Mouse (Mus musculus) lung, embryonic 14.5 days (tissue): ENCODE data around the gene Gm45717. TPM values are rescaled to one million over a fixed set of nuclear protein-coding genes. Genes with fewer than 3 reads are reported as not detected.

Experiments
- ATAC-seq: fragments of 200-750 bp; cut with Nextera tagmentation; 2 replicates; pipeline ENCODE4 v1.8.0; 2017; ENCODE audit warnings: mild to moderate bottlenecking, moderate TSS enrichment, moderate library complexity; ENCODE audit not compliant: insufficient read depth
- DNase-seq: peaks from one replicate; pipeline ENCODE4 v3.0.0-alpha.2; 2015
- H3K27ac ChIP-seq: fragments of 300-500 bp; sonication (generic); 2 replicates; pipeline ENCODE4 v1.5.1; 2014; ENCODE audit warnings: low read depth, mild to moderate bottlenecking, moderate library complexity
- H3K27me3 ChIP-seq: fragments of 300-500 bp; sonication (generic); 2 replicates; pipeline ENCODE4 v1.6.1; 2014; ENCODE audit warnings: low read length, control low read depth; ENCODE audit not compliant: insufficient read depth
- H3K36me3 ChIP-seq: fragments of 300-500 bp; sonication (generic); 2 replicates; pipeline ENCODE4 v1.6.1; 2014; ENCODE audit warnings: control low read depth; ENCODE audit not compliant: insufficient read depth
- H3K4me1 ChIP-seq: fragments of 300-500 bp; sonication (generic); 2 replicates; pipeline ENCODE4 v1.6.1; 2014; ENCODE audit warnings: antibody characterized with exemption, control low read depth; ENCODE audit not compliant: insufficient read depth
- H3K4me2 ChIP-seq: fragments of 300-500 bp; sonication (generic); 2 replicates; pipeline ENCODE4 v1.6.1; 2014; ENCODE audit warnings: mild to moderate bottlenecking
- H3K4me3 ChIP-seq: fragments of 300-500 bp; sonication (generic); 2 replicates; pipeline ENCODE4 v1.5.1; 2014; ENCODE audit warnings: low read depth, low read length
- H3K9ac ChIP-seq: fragments of 300-500 bp; sonication (generic); 2 replicates; pipeline ENCODE4 v1.6.1; 2014
- H3K9me3 ChIP-seq: fragments of 300-500 bp; sonication (generic); 2 replicates; pipeline ENCODE4 v1.6.1; 2016; ENCODE audit warnings: low read depth, low read length, control low read depth
- CTCF ChIP-seq: IDR thresholded peaks from 2 replicates; pipeline ENCODE4 v1.5.1; 2016; ENCODE audit warnings: antibody characterized with exemption, low read depth
- WGBS: fragments of 180-500 bp; shearing (Covaris S2); extraction: QIAGEN DNeasy Blood & Tissue Kit; methylation state at CpG from one replicate; pipeline ENCODE4 v1.1.7; 2014; 5-methylcytosine and 5-hydroxymethylcytosine counted together
- polyA plus RNA-seq: library from polyadenylated mRNA; unstranded; fragments of >200 nt; fragmentation: Nextera tagmentation; extraction: Ambion mirVana; gene quantifications from 2 replicates; pipeline ENCODE4 v1.2.1, GENCODE M21; 2014

Gm45717 gene
- polyA plus RNA-seq, 1 experiment from 2014 or later = not detected

GRCm38 (mm10) chr7:140966921-140967320 lies 11.2 kb upstream of the Gm45717 start, which contains the start of gene Ifitm1:
Gene Ifitm1, plus strand, starts transcription at chr7:140967221.
- TF ChIP-seq CTCF = no peak
- Histone ChIP-seq H3K9me3 (no peaks in the 10 kb centered on the region), H3K4me1 (0 out of 2 replicates have a peak, but pooled peaks cover 6% of the 10 kb centered on the region), H3K27ac (peak within 1 kb of the TSS; percentile 59; the same call in 1 of the 2 replicates), H3K9ac (no peak within 1 kb of the TSS), H3K4me3 (no peak within 1 kb of the TSS), H3K4me2 (peak within 1 kb of the TSS; percentile 48), H3K36me3 (no peaks in the 10 kb centered on the region), H3K27me3 (no peaks in the 10 kb centered on the region)
- WGBS = 89% methylated on average over 4 of the region's 4 CpGs
- ATAC-seq (no peak), DNase-seq (no peak)

- Histone ChIP-seq H3K27me3 (no peaks in the 10 kb centered on the region), H3K4me2 (no peak overlapping the region), H3K4me3 (no peak overlapping the region), H3K9ac (no peak overlapping the region), H3K9me3 (no peaks in the 10 kb centered on the region), H3K27ac (no peak overlapping the region), H3K4me1 (no peaks in the 10 kb centered on the region), H3K36me3 (no peaks in the 10 kb centered on the region)
- ATAC-seq (no peak), DNase-seq (no peak)
- TF ChIP-seq CTCF = no peak
- 91% methylated on average over 2 of the region's 2 CpGs for WGBS
Measured at GRCm38 (mm10) chr7:140962733-140963132, 7.0 kb upstream of the Gm45717 start.

- Histone ChIP-seq H3K27me3 (no peaks in the 10 kb centered on the region), H3K36me3 (no peaks in the 10 kb centered on the region), H3K4me3 (no peak overlapping the region), H3K4me2 (no peak overlapping the region), H3K9me3 (no peaks in the 10 kb centered on the region), H3K27ac (no peak overlapping the region), H3K4me1 (peaks cover 3% of the 10 kb centered on the region; the same call in 1 of the 2 replicates), H3K9ac (no peak overlapping the region)
- DNase-seq (no peak), ATAC-seq (no peak)
- TF ChIP-seq CTCF = no peak
- WGBS = 82% methylated on average over 2 of the region's 2 CpGs
Measured at GRCm38 (mm10) chr7:140961416-140961815, 5.7 kb upstream of the Gm45717 start.

GRCm38 (mm10) chr7:140960026-140960425 lies 4.3 kb upstream of the Gm45717 start:
- Histone ChIP-seq H3K27me3 (no peaks in the 10 kb centered on the region), H3K27ac (no peak overlapping the region), H3K4me2 (no peak overlapping the region), H3K9ac (no peak overlapping the region), H3K36me3 (no peaks in the 10 kb centered on the region), H3K4me1 (peaks cover 9% of the 10 kb centered on the region), H3K4me3 (no peak overlapping the region), H3K9me3 (no peaks in the 10 kb centered on the region)
- no peak for TF ChIP-seq CTCF
- ATAC-seq (no peak), DNase-seq (no peak)
- WGBS = 76% methylated on average over 5 of the region's 5 CpGs

- no peak for ATAC-seq
- Histone ChIP-seq H3K27ac (no peak overlapping the region), H3K27me3 (no peaks in the 10 kb centered on the region), H3K4me3 (no peak overlapping the region), H3K36me3 (no peaks in the 10 kb centered on the region), H3K4me2 (no peak overlapping the region), H3K4me1 (peaks cover 12% of the 10 kb centered on the region), H3K9me3 (no peaks in the 10 kb centered on the region), H3K9ac (no peak overlapping the region)
- DNase-seq = peak; percentile 85
- WGBS = 15% methylated on average over 9 of the region's 9 CpGs
- peak; percentile 52 for TF ChIP-seq CTCF
Measured at GRCm38 (mm10) chr7:140959181-140959901, 3.6 kb upstream of the Gm45717 start.

GRCm38 (mm10) chr7:140956556-140956869 lies 776 bp upstream of the Gm45717 start:
- no peaks in the 10 kb centered on the region for H3K27me3 ChIP-seq

GRCm38 (mm10) chr7:140955342-140955741 lies 395 bp downstream of the Gm45717 start:
- peak overlapping the region; percentile 90 for H3K4me2 ChIP-seq
- H3K27ac ChIP-seq = peak overlapping the region; percentile 96
- no peak for TF ChIP-seq CTCF
- peak; percentile 66 for DNase-seq
- 0 out of 2 replicates have a peak, but pooled peaks cover under 1% of the 10 kb centered on the region for H3K36me3 ChIP-seq
- no peaks in the 10 kb centered on the region for H3K9me3 ChIP-seq
- 9% methylated on average over 17 of the region's 17 CpGs for WGBS
- peak overlapping the region; percentile 60 for H3K4me3 ChIP-seq
- H3K4me1 ChIP-seq = peaks cover 18% of the 10 kb centered on the region
- ATAC-seq = peak; percentile 36
- H3K27me3 ChIP-seq = no peaks in the 10 kb centered on the region
- H3K9ac ChIP-seq = peak overlapping the region; percentile 67

More at GRCm38 (mm10) chr7:140956556-140956869, 776 bp upstream of the Gm45717 start:
- peaks cover 17% of the 10 kb centered on the region for H3K4me1 ChIP-seq
- no peak for TF ChIP-seq CTCF
- DNase-seq = no peak
- peak overlapping the region; percentile 96 for H3K27ac ChIP-seq
- H3K4me3 ChIP-seq = no peak overlapping the region; the same call in 1 of the 2 replicates
- peak overlapping the region; percentile 90 for H3K4me2 ChIP-seq
- 32% methylated on average over 6 of the region's 6 CpGs for WGBS
- no peaks in the 10 kb centered on the region for H3K36me3 ChIP-seq
- peak overlapping the region; percentile 6 for H3K9ac ChIP-seq
- H3K9me3 ChIP-seq = no peaks in the 10 kb centered on the region
- ATAC-seq = peak; percentile 2; the same call in 1 of the 2 replicates
